Mouse (Mus musculus): ENCODE data around the gene 6430628N08Rik.
A peak's percentile ranks its signal among the peaks of the same experiment; 100 is the strongest.

The 6430628N08Rik gene

DNA sequence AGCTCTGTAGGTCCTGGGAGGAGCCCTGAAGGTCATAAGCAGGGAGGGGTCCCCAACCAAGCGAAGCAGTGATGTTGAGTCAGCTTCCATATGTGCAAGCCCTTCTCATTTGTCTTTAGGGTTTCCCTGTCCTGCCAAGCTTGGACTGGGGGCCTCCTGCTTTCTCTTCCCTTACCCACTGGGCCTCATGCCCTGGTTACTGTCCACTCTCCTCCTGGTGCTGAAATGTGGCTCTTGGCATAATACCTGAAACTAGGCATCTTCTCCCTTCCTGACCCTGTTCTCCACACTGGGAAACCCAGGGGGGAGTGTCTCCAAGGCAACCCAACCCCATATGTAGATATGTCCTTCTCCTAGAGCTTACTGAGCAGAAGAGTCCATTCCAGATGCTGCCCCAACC is 3.6 kb upstream of the 6430628N08Rik start:
- DNase-seq (ENCODE audit: low spot score in 2 of 2): no peak

DNA sequence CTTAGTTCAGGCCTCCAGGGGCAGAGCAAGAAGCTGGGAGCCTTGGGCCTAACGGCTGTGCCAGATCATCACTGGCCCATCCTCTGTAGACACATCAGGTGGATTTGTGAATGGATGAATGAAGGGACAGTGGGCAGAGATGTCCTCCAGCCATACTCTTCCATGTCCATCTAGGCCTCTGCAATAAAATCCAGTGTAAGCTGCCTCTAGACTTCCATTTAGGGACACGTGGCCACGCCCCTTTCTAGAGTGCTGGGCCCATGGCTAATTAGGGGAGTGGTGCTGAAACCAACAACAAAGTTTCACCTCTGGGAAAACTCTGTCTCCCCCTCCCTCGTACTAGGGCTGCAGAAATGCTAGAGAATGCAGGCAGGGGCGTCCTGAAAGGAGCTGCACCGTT is 399 bp upstream of the 6430628N08Rik start:
- DNase-seq (ENCODE audit: low spot score in 2 of 2): no peak

- DNase-seq (ENCODE audit: low spot score in 2 of 2): no peak
Measured at GRCm38 (mm10) chr4:115894281-115894680, 3.8 kb downstream of the 6430628N08Rik start.

DNA sequence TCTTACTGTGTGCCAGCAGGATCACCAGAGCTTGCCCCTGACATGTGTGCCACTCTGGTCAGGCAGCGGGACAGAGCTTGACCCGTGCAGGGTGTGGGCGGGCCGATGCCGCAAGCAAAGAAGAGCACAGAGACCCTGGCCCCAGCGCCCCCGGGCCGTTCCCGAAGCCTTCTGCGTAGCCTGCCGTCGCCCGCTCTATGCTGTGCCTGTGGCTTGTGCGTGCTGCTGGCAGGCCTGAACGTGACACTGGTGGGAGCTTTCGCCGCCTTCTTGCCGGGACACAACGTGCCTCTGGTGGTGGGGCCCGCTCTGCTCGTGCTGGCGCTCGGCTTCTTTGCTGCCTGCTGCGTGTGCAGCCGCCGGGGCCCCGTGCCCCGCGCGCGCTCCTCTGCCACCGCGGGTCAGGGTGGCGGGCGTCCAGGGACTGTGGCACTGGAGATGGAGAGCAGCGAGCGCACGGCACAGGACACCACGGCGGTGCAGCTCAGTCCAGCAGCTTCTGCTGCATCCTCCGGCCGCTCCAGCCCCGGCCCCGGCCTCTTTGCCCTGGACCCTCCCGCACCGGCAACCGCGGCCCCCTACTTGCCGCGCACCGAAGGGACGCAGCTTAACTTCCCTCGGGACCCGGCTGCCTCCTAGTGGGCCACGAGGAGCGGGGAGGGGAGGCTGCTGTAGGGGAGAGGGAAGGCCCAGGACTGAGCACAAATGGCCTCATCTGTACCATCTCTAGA is 7.6 kb downstream of the 6430628N08Rik start:
- DNase-seq (ENCODE audit: low spot score in 2 of 2): no peak

DNA sequence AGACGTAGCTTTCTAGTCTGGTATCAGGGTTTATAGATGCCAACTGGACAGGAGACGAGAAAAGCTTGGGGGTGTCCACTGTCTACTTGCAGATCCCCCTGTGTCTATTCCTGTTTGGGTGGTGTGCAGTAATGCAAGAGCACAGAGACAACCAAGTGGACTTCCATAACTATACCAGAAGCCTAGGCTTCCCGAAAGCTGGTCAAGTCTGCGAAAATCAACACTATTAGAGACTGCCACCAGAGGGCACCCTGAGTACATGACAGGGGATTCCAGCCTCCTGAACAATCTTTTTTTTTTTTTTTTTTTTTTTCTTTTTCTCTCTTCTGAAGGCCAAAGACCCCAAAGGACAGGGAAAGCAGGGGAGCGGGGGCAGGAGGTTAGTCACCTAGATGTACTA is 12.4 kb downstream of the 6430628N08Rik start:
- peak; percentile 16 to 69 for DNase-seq (ENCODE audit: low spot score in 2 of 2)

DNA sequence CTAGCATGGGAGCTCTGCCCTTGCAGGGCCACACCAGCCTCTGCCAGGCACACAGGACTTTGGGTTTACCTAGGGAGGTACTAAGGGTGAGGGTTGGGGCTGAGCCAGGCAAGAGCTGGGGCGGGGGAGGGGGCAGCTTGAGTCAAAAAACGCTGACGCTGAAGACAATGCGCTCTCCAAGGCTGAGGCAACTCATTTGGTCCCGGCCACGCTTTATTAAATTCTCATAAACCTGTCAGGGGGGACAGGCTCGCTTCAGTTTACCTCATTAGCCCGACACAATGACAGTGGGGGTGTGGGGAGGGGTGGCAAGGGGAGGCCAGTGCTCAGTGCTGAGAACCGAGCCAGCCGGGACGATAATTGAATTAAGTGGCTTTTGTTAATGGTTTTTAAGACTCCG is 13.9 kb downstream of the 6430628N08Rik start:
- no peak for DNase-seq (ENCODE audit: low spot score in 2 of 2)

DNA sequence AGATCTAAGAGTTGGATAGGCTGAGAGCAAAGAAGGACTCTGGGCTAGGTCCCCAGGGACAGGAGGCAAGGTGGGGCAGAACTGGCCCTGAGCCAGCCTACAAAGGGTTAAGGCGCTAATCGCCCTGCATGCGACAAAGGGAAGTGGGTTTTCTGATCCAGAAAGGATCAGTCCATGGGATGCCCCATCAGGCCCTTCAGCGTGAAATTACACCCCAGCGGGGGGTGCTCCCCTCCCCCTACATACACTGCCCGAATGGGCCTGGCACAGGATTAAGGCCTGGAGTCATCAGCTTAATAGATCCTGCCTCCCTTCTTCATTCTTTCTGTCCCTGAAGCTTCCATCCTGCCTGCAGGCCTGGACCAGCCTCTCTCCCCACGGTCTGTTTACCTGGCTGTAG is 15.2 kb downstream of the 6430628N08Rik start:
- DNase-seq (ENCODE audit: low spot score in 2 of 2): no peak

DNA sequence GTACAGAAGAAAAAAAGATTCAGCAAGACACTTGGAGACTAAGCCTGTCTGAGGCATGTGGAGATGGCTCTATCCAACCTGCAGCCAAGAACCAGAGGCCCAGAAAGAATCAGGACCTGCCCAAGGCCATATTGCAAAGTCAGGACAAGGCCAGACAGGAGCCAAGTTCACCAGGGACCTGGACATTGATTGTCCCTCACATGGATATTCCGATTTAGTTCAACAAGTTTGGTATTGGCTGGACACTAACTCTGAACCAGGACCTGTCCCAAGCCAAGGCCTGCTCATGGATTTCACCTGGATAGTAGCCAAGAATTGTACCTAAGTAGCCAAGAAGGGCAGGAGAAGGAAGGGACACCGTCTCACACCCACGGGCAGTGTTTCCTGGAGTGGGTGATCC is 16.3 kb downstream of the 6430628N08Rik start:
- no peak for DNase-seq (ENCODE audit: low spot score in 2 of 2)

DNA sequence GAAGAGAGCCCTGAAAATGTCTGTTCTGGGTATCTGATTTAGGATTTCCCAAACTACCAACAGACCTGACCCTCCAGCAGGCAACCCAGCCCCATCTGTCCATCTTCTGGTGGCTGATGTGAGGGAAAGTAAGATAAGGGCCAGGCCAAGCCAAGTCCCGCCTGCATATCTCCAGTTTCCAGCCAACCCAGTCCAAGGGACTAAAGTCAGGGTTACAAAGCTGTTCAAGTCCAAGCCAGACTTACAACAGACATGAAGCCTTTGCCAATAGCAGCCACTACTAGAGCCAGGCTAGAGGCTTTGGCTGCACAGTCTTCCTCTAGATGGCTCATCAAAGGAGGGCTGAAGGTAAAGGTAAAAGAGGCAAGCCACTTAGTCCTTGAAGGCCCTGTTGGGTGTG is 17.5 kb downstream of the 6430628N08Rik start:
- no peak for DNase-seq (ENCODE audit: low spot score in 2 of 2)

- no peak for DNase-seq (ENCODE audit: low spot score in 2 of 2)
Measured at GRCm38 (mm10) chr4:115908641-115909040, 18.2 kb downstream of the 6430628N08Rik start.

DNA sequence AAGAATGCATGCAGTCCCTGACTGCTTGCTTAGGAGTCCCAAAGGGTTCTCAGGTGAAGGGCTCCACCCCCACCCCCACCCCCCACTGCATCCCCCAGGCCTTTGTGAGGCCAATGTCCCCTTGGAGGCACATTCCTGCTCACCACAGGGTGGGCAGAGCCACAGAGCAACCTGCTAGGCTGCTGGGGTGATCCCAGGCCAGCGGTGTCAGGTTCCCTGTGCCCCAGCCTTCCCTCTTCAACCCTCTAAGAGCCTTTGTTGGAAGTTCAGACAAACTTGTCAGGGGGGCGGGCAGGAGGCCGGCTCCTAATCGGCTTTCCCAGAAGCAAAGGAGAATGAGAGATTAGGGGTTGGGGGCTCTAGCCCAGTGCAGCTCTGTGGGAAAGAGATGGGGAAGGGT is 21.1 kb downstream of the 6430628N08Rik start:
- DNase-seq (ENCODE audit: low spot score in 2 of 2): no peak

- DNase-seq (ENCODE audit: low spot score in 2 of 2): no peak
Measured at GRCm38 (mm10) chr4:115919911-115920310, 29.4 kb downstream of the 6430628N08Rik start.

GRCm38 (mm10) chr4:115922688-115923087 is 32.2 kb downstream of the 6430628N08Rik start:
- no peak for DNase-seq (ENCODE audit: low spot score in 2 of 2)

DNA sequence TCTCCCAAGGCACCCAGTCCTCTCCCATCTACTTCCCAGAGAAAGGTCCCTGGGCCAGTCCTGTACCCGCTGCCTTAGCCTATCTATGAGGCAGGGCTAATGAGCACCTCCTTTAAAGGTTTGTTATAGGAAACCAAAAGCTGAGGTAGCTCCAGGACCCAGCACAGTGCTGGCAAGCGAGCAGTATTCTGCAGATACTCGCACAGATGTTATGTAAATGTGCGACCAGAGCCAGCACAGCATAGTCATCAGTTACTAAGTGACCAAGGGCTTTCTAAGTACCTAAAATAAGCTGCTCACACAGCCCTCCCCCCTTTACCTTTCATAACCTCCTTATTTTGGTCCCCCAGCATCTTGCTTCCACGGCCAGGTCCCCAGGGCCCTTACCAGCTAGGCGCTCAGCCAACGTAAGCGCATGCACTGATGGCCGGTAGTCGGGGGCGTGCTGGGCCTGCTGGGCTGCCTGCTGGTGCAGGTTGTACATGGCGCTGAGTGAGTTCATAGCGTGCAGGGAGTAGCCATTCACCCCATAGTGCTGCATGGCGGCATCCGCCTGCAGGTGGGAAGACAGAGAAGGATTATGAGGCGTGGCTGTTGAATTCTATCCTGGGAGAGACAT is 32.9 kb downstream of the 6430628N08Rik start:
- DNase-seq (ENCODE audit: low spot score in 2 of 2): no peak

- no peak for DNase-seq (ENCODE audit: low spot score in 2 of 2)
Measured at GRCm38 (mm10) chr4:115927637-115928036, 37.2 kb downstream of the 6430628N08Rik start.

DNA sequence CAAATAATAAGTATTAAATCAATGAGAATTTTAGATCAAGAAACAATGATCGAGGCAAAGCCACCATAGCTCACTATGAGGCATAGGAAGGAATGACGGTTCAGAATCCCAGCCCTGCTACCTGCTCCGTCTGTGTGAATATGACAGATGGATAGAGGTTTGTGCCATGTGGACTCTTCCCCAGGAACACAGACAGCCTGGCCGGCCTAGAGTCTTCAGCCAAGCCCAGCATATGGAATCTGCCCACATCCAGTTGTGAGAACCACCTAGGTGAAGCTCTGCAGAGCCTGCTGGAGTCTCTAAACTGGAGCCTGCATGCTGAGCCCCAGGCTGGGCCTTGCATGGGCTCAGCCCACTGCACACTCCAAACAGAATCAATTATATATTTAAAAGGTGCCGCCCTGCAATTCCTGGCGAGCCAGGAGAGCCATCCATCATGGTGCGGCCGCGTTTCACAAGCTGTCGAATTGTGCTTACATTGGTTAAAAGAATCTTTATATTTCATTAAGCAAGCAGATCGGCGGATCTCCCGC is 41.2 kb downstream of the 6430628N08Rik start:
- DNase-seq (ENCODE audit: low spot score in 2 of 2): no peak

GRCm38 (mm10) chr4:115935835-115936581 is 45.5 kb downstream of the 6430628N08Rik start:
- DNase-seq (ENCODE audit: low spot score in 2 of 2): no peak

DNA sequence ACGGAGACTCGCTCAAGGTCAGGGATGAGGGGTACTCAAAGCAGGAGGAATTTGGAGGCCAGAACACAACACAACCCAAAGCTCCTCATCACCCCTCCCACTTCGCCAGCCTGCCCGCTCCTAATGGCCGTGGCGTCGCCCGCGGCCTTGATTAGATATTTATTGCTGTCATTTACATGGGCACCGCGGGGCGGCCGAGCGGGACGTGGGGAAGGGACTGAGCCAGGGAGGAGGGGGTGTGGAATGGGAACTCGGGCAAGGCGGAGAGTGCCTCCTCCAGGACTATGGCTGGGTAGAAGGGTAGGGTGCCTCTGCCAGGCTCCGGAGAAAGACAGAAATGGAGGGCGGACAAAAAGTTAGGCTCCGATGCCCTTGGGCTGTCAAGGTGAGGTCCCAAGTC is 46.2 kb downstream of the 6430628N08Rik start:
- DNase-seq (ENCODE audit: low spot score in 2 of 2): no peak

- DNase-seq (ENCODE audit: low spot score in 2 of 2): no peak
Measured at GRCm38 (mm10) chr4:115937061-115937976, 46.9 kb downstream of the 6430628N08Rik start.

DNA sequence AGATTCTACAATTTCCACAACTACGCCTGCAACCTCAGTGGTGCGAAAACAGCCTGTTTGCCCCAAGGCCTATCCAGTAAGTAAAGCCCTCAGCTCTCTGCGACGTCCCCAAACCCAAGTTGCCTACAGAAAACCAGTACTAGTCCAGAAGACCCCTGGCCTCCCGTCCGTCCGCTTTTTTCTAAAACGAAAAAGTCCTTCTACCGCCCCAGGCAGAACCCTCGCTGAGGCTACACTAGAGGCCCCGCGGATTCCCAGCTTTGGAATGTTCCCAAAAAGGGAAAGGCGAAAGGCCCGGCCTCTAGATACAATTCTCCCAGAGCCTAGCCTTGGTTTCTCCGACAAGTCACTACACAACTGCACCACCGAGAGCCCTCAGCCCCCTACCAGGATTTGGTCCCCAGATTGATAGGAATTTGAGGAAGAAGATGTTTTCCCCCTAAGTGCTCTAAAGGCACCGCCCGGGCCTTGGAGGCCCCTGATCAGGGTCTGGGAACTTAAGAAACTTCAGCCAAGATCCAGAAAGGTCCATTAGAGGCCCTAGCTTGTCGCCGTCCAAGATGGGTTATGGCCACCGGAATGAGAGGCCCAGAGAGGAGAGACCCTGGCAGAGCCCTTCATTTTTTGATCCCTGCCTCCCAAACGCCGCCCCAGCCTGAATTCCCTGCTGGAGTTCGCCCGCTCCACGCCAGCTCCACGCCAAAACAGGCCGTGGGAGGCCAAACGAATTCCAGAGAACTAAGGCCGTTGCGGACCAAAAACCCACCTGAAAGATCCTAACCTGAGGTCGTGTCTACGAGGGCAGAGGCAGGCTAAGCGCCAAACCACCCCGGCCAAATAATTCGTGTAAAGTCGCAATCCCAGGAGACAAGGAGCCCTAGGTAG is 48.1 kb downstream of the 6430628N08Rik start:
- no peak for DNase-seq (ENCODE audit: low spot score in 2 of 2)

All from thymus, postnatal 10 days (tissue).